Mouse (Mus musculus): ENCODE data around the gene Eva1a. TPM values are rescaled to one million over a fixed set of nuclear protein-coding genes. Genes with fewer than 3 reads are reported as not detected.

Gene Eva1a
- total RNA-seq, 2 experiments from 2014 or later = 0.66 to 1.2 TPM

DNA sequence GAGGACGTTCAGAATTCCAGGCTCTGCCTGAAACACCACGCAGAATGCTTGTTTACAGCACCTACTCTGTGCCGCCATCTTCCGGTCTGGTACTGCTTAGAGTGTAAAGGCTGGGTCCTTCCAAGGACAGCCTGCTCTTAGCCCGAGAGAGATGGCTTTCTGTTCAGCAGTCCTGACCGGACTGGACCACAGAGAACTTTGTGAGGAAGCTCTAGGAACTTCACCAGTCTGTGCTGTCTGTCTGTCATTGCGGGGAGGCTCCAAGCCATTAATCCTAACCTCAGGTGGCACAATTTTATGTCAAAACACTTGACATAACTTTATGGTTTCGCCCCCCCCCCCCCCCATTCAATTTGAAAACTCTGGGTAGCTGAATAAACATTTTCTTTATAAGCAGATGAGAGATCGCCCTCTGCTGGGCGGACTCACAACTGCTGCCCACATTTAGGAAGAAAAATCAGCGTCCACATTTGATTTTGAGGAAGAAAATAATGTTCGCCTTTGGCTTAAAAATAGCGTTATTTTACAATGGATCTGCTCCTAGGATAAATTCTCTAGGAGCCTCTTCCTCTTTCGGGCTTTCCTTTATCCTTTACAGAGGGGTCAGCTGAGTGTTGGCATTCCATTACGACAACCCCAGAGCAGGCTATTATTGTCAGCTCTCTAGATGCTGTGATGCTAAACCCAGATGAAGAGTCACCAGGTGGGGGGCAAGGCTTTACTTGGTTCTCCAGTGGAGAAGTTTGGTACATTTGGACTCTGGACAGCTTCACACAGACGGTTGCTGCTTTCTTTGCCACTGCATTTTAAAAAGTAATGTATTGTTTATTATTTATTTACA is 78.7 kb downstream of the Eva1a start:
- peak; percentile 10 for DNase-seq (ENCODE audit: low spot score)

DNA sequence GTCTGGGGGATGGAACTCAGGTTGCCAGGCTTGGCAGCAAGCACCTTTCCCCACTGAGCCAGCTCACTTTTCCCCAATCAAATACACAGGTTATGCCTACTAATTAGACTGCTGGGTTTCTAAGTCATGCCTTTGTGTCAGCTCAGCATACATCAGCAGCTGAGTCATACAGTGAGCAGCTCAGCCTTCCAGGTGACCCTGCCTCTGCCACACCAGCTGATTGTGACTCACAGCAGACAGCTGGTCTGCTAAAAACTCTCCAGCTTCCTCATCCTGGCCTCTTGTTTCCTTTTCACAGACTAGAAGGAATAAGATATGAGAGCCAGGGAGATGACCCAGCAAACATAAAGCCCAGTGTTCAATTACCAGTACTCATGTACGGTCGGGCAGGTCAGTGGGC is 84.3 kb downstream of the Eva1a start:
- no peak for DNase-seq (ENCODE audit: low spot score)

DNA sequence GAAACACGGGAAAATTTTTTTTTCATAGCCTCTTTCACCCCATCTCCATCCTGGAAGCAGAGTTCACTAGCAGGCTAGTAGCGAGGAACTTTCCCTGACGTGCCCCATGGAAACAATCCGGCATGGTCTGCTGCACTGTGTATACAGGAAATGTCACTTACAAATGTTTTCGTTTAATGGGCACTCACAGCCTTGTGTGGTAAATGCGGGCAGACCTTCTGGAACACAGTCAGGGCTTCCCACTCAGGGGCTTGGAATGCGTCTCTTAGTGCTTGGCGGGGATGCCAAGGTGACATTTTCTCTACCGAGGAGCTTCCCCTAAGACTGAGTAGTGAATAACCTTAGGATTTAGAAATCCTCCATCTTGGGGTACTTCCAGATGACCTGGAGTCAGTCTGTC is 87.0 kb downstream of the Eva1a start:
- no peak for DNase-seq (ENCODE audit: low spot score)

DNA sequence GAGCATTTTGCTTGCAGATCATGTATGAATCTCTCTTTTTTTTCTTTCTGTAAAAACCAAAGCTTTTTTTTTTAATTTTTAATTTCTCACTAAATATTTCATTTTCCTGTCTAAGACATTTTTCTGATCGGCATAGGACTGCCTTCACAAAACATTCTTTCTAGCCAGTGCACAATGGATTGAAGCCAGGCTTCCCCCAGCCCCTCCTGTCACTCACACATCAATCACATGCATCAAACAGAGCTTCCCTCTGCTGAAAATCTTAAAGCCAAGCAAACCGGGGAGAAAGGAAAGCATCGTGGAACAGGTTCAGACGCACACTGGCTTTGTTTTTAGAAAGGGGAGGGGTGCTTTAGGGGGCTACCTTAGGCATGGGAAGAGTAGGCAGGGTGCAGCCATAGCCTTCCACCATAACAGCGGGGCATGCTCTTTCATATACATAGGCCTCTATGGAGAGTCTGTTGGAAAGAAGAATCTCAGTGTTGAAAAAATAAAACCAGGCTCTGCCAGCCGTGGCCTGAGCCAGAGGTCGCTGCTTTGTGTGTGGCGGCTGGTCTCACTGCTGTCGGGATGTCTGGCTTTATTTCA is 88.9 kb downstream of the Eva1a start:
- DNase-seq (ENCODE audit: low spot score) = no peak

DNA sequence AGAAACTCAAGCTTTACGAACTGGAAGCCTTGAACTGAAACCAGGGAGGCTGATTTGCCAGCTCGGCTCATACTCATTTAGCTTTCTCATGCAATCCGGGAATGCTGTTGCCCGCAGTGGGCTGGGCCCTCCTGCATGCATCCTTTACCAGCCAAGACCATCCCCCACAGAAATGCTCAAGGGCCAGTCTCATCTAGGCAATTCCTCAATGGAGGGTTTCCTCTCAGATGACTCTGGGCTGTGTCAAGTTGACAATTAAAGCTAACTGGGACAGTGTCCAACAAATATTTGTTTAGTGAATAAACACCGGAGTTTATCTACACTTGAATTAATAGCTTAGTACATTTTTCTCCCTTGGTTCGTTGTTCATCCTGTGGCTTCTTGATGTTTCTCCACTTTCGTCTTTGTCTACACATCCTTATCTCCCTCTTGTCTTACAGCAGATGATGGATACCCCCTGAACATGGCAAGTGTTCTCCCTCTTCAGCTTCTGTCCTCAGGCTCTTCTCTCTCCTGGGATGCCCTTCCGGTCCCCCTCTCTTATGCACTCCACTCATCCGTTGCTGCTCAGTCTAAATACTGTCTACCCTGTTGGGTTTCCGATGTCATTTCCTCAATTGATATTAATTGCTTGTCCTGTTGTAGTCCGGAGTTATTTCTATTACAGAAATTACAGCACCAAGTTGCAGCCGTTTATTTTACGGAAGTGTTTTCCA is 92.2 kb downstream of the Eva1a start:
- DNase-seq (ENCODE audit: low spot score) = no peak

DNA sequence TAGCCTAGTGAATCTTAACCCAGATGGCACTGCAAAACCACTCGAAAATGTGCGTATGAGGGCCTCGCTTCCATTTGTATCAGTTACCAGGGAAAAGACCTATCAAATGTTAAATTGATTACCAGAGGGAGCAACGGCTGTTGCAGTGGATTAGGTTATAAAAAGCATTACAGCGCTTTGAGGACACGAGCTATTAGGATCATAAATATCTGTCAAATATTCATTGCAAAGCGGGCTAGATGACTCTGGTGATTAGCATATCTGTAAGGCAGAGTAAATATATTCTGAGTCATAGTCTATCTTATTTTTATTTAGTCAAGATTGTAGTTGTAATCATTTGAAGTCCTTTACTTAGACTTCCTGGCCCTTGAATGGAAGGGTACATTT is 92.7 kb downstream of the Eva1a start:
- no peak for DNase-seq (ENCODE audit: low spot score)

DNA sequence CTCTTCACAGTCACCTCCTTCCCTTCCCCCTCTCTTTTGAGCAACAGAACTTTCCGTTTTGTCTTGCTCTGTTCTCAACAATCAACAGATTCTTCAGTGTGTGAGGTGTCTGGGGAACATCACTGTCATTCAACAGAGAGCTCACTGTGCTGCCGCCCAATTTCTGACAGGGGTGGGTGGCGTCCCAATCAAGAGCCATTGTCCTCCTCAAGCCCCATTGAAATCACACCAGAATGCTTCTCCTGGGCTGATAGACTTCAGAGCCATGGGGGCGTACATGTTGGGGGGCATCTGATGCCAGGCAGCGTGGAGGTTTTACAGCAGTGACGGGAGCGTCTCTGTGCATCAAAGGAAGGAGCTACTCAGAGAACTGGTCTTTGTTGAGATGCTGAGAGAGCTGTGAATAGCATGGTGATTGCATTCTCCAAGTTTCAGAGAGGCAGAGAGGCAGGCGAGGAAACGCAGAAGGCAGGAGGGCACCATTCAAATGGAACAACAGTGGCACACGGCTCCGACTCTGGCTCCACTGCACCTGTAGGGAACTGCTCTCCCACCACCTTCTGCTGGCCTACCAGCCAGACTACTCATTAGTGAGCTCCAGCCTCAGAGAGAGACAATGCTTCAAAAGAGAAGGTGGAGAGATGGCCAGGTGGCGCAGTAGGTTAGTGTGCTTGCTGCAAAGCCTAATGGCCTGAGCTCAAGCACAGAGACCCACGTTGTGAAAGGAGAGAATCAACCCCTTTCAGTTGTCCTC is 95.3 kb downstream of the Eva1a start:
- DNase-seq (ENCODE audit: low spot score) = no peak

Other genes starting within 250 kb of the Eva1a start
- 1 to 10 TPM; 1.3 to 2.1 TPM for gene Gcfc2, start 117.4 kb upstream of the Eva1a start, total RNA-seq (2021)
- gene Mrpl19, start 75.1 kb upstream of the Eva1a start, total RNA-seq (2021) = 10 to 100 TPM; 18.1 to 18.5 TPM

Data from gastrocnemius, adult 18-20 months (tissue).